18 mouse cellular contexts compared by ENCODE assay signal in the genomic region with DNA sequence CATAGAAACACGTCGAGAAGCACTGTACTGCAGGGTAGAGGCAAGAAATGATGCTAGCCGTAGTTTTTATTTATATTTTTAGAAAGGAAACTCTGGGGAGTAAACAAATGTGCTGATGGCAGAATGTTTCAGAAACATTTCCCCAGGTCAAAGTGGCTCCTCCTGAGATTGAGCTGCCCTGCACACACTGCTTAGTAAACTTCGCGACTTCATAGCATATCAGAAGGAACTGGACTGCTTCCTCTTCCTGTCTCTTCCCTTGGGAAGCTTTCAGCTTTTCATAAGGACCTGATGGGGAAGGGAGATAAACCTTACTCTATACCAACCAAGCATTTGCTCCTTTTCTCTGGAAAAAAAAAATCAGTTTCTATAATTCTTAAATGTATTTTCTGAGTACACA. TPM values are rescaled to one million over a fixed set of nuclear protein-coding genes. Genes with fewer than 3 reads are reported as not detected.
DNase-seq lines count a peak whose midpoint lies in the region; ATAC-seq lines count a peak whose summit lies in the region.
"Had no signal": no experiment of that assay in that cellular context is flagged by ENCODE, and none has a peak within 500 bp of the region (broad histone marks: within the 10 kb centered on the region; RNA-seq: fewer than 3 reads in every experiment).

No protein-coding gene starts in this region.

- no peak for ATAC-seq in kidney, embryonic 14.5 days (ENCODE audit: low FRiP score, low TSS enrichment)
- ATAC-seq in heart, embryonic 15.5 days (replicated peaks; ENCODE audit: insufficient number of reproducible peaks, insufficient read depth, low FRiP score, low read depth), result no peak
- no peak for ATAC-seq in megakaryocyte progenitor cell, adult 5-6 weeks (replicated peaks; ENCODE audit: poor library complexity)
- ATAC-seq: intestine, embryonic 15.5 days had no signal

- no peak overlapping the region for H3K9ac ChIP-seq in kidney, embryonic 14.5 days (ENCODE audit: low read depth, low read length)
- H3K9ac ChIP-seq in heart, embryonic 15.5 days, result no peak overlapping the region
- H3K9ac ChIP-seq: forebrain, embryonic 12.5 days; intestine, embryonic 15.5 days; limb, embryonic 12.5 days; neural tube, embryonic 13.5 days had no signal

- peaks cover 20% of the 10 kb centered on the region for H3K36me3 ChIP-seq in kidney, embryonic 14.5 days (ENCODE audit: control insufficient read depth, insufficient read depth, low read length)
- no peaks in the 10 kb centered on the region; the same call in 1 of the 2 replicates for H3K36me3 ChIP-seq in heart, embryonic 15.5 days
- H3K36me3 ChIP-seq: intestine, embryonic 15.5 days had no signal

- no peak overlapping the region for H3K4me2 ChIP-seq in kidney, embryonic 14.5 days (replicated peaks; ENCODE audit: low read depth, low read length)
- no peak overlapping the region for H3K4me2 ChIP-seq in heart, embryonic 15.5 days
- H3K4me2 ChIP-seq: forebrain, embryonic 12.5 days; intestine, embryonic 15.5 days; limb, embryonic 12.5 days; neural tube, embryonic 13.5 days had no signal

- peak; percentile 16 for DNase-seq in kidney, adult 11 months
- peak; percentile 9 for DNase-seq in kidney, postnatal 10 days
- DNase-seq in lung, postnatal 36 days, result peak; percentile 43
- DNase-seq in ovary, postnatal 10 days (ENCODE audit: low spot score), result no peak
- DNase-seq in right cerebral cortex, postnatal 4 days, result no peak
- DNase-seq: cerebellum, postnatal 10 days; thymus, postnatal 36 days had no signal

- no peaks in the 10 kb centered on the region for H3K4me1 ChIP-seq in kidney, embryonic 14.5 days (ENCODE audit: control insufficient read depth, insufficient read depth, low read length)
- H3K4me1 ChIP-seq in heart, embryonic 15.5 days (replicated peaks), result no peaks in the 10 kb centered on the region
- H3K4me1 ChIP-seq: forebrain, embryonic 12.5 days; intestine, embryonic 15.5 days; limb, embryonic 12.5 days; neural tube, embryonic 13.5 days had no signal

- no peak overlapping the region for H3K4me3 ChIP-seq in kidney, embryonic 14.5 days (ENCODE audit: low read length)
- H3K4me3 ChIP-seq in heart, embryonic 15.5 days, result no peak overlapping the region
- H3K4me3 ChIP-seq: forebrain, embryonic 12.5 days; intestine, embryonic 15.5 days; limb, embryonic 12.5 days; neural tube, embryonic 13.5 days had no signal

- no peaks in the 10 kb centered on the region for H3K27me3 ChIP-seq in kidney, embryonic 14.5 days (ENCODE audit: control insufficient read depth, insufficient read depth, low read length)
- H3K27me3 ChIP-seq in heart, embryonic 15.5 days, result no peaks in the 10 kb centered on the region
- H3K27me3 ChIP-seq: forebrain, embryonic 12.5 days; intestine, embryonic 15.5 days; limb, embryonic 12.5 days; neural tube, embryonic 13.5 days had no signal

- WGBS in kidney, embryonic 14.5 days, result 83% methylated on average over 5 of the region's 5 CpGs
- WGBS in heart, embryonic 15.5 days, result 61% methylated on average over 5 of the region's 5 CpGs

- no peaks in the 10 kb centered on the region for H3K9me3 ChIP-seq in kidney, embryonic 14.5 days (ENCODE audit: control insufficient read depth, low read length)
- no peaks in the 10 kb centered on the region for H3K9me3 ChIP-seq in heart, embryonic 15.5 days (replicated peaks)
- H3K9me3 ChIP-seq: forebrain, embryonic 12.5 days; intestine, embryonic 15.5 days; limb, embryonic 12.5 days; neural tube, embryonic 13.5 days had no signal

- no peak overlapping the region for H3K27ac ChIP-seq in kidney, embryonic 14.5 days (ENCODE audit: low read depth, low read length)
- H3K27ac ChIP-seq in heart, embryonic 15.5 days, result peak overlapping the region; percentile 64
- H3K27ac ChIP-seq: forebrain, embryonic 12.5 days; intestine, embryonic 15.5 days; limb, embryonic 12.5 days; macrophage; neural tube, embryonic 13.5 days had no signal

RNA-seq across cellular contexts. Expression of a gene that starts 33.4 kb away (rescaled TPM):
- polyA plus RNA-seq in kidney, embryonic 14.5 days (2014; fragmentation: Nextera tagmentation; extraction: Ambion mirVana), result 1.1 and 1.2 TPM in 2 replicates
- polyA plus RNA-seq in heart, embryonic 15.5 days (2015; fragmentation: Nextera tagmentation; extraction: Ambion mirVana), result 0.21 and 0.39 TPM in 2 replicates
- total RNA-seq in megakaryocyte progenitor cell, adult 5-6 weeks (2015), result not detected in 2 replicates
- not detected in 2 replicates for total RNA-seq in megakaryocyte progenitor cell, adult 5-6 weeks (2017)
- total RNA-seq: heart, postnatal 36 days; layer of hippocampus, postnatal 25 days; midbrain, postnatal 0 days had no signal
- polyA plus RNA-seq: macrophage had no signal

RNA-seq across cellular contexts. Expression of a gene that starts 55.8 kb away (rescaled TPM):
- polyA plus RNA-seq in kidney, embryonic 14.5 days (2014; fragmentation: Nextera tagmentation; extraction: Ambion mirVana), result 14.1 and 29.0 TPM in 2 replicates
- 37.1 and 45.3 TPM in 2 replicates for polyA plus RNA-seq in heart, embryonic 15.5 days (2015; fragmentation: Nextera tagmentation; extraction: Ambion mirVana)
- 0.64 and 0.69 TPM in 2 replicates for total RNA-seq in megakaryocyte progenitor cell, adult 5-6 weeks (2015)
- total RNA-seq in megakaryocyte progenitor cell, adult 5-6 weeks (2017), result 0.46 and 1.2 TPM in 2 replicates
- polyA plus RNA-seq: macrophage had no signal

Comparison
In these comparisons a context has a peak if more than half of its experiments do, and no peak if none do; other contexts are left out.
1. DNase-seq: peak in kidney, adult 11 months (single experiment), kidney, postnatal 10 days (single experiment) and lung, postnatal 36 days (single experiment); none in ovary, postnatal 10 days (single experiment) and right cerebral cortex, postnatal 4 days (single experiment).